Mouse (Mus musculus) testis, adult 2 months (tissue): ENCODE data around the gene Gm5767.

ENCODE experiments used
- CTCF ChIP-seq: fragments of 200-500 bp; IDR thresholded peaks from 2 replicates; pipeline ENCODE4 v1.5.1; 2012; ENCODE audit warnings: low read depth, mild to moderate bottlenecking, inconsistent platforms, low read length, moderate library complexity; ENCODE audit not compliant: control insufficient read depth, insufficient read depth, insufficient replicate concordance
- POLR2A ChIP-seq: fragments of 200-500 bp; IDR thresholded peaks from 2 replicates; pipeline ENCODE4 v1.6.1; 2012; ENCODE audit warnings: low read depth, mild to moderate bottlenecking, inconsistent platforms, low read length, moderate library complexity; ENCODE audit not compliant: control insufficient read depth

GRCm38 (mm10) chr16:8691206-8691605 is 10.6 kb downstream of the Gm5767 start:
- TF ChIP-seq CTCF (no peak), POLR2A (no peak)
